Mouse (Mus musculus) liver, embryonic 14.5 days (tissue): ENCODE results near the gene Ccdc146. TPM values are rescaled to one million over a fixed set of nuclear protein-coding genes. Genes with fewer than 3 reads are reported as not detected.

ENCODE experiments used
- ATAC-seq: fragments of 200-750 bp; cut with Nextera tagmentation; 2 replicates; pipeline ENCODE4 v1.8.0; 2017; ENCODE audit warnings: moderate number of reproducible peaks, mild to moderate bottlenecking, moderate library complexity; ENCODE audit not compliant: insufficient read depth
- DNase-seq, 3 experiments: peaks; one replicate each; pipeline ENCODE4 v3.0.0-alpha.2; 2012 to 2013; ENCODE audit warnings: low read depth in 3 of 3, low spot score in 3 of 3
- H3K27ac ChIP-seq: fragments of 300-500 bp; sonication (generic); 2 replicates; pipeline ENCODE4 v1.5.1; 2014; ENCODE audit warnings: moderate library complexity, mild to moderate bottlenecking, control low read depth, inconsistent platforms
- H3K27me3 ChIP-seq: fragments of 300-500 bp; sonication (generic); 2 replicates; pipeline ENCODE4 v1.6.1; 2014; ENCODE audit warnings: mild to moderate bottlenecking, low read length, moderate library complexity; ENCODE audit not compliant: control insufficient read depth, insufficient read depth
- H3K36me3 ChIP-seq: fragments of 300-500 bp; sonication (generic); replicated peaks from 2 replicates; pipeline ENCODE4 v1.6.1; 2014; ENCODE audit warnings: low read depth; ENCODE audit not compliant: control insufficient read depth, insufficient read depth
- H3K4me1 ChIP-seq, 2 experiments: fragments of 200-500 bp in 1 of 2; fragments of 300-500 bp in 1 of 2; sonication (generic) in 1 of 2; replicated peaks; 2 replicates each; pipeline ENCODE4 v1.6.1; 2012 to 2014; ENCODE audit warnings: antibody characterized with exemption in 1 of 2, inconsistent platforms in 1 of 2, low read length in 1 of 2; ENCODE audit not compliant: control insufficient read depth in 2 of 2, insufficient read depth in 2 of 2
- H3K4me2 ChIP-seq: fragments of 300-500 bp; sonication (generic); 2 replicates; pipeline ENCODE4 v1.6.1; 2014; ENCODE audit warnings: low read depth, mild to moderate bottlenecking, control low read depth, moderate library complexity
- H3K4me3 ChIP-seq, 2 experiments: fragments of 200-500 bp in 1 of 2; fragments of 300-500 bp in 1 of 2; sonication (generic) in 1 of 2; 2 replicates each; pipeline ENCODE4 v1.5.1; 2012 to 2014; ENCODE audit warnings: low read depth in 2 of 2, low read length in 2 of 2, mild to moderate bottlenecking in 2 of 2, control low read depth in 1 of 2, inconsistent platforms in 1 of 2, moderate library complexity in 1 of 2; ENCODE audit not compliant: insufficient read depth in 1 of 2
- H3K9ac ChIP-seq: fragments of 300-500 bp; sonication (generic); replicated peaks from 2 replicates; pipeline ENCODE4 v1.6.1; 2014; ENCODE audit warnings: mild to moderate bottlenecking, control low read depth, moderate library complexity
- H3K9me3 ChIP-seq: fragments of 300-500 bp; sonication (generic); 2 replicates; pipeline ENCODE4 v1.6.1; 2016; ENCODE audit warnings: low read length, mixed read lengths; ENCODE audit not compliant: control insufficient read depth
- CTCF ChIP-seq: IDR thresholded peaks from 2 replicates; pipeline ENCODE4 v1.5.1; 2016; ENCODE audit warnings: antibody characterized with exemption, low read depth, control low read depth
- EP300 ChIP-seq: IDR thresholded peaks from 2 replicates; pipeline ENCODE4 v1.6.1; 2016; ENCODE audit warnings: antibody characterized with exemption, low read depth
- WGBS: fragments of 180-500 bp; shearing (Covaris S2); extraction: QIAGEN DNeasy Blood & Tissue Kit; methylation state at CpG from one replicate; pipeline ENCODE4 v1.1.7; 2014; ENCODE audit not compliant: insufficient replicate concordance; 5-methylcytosine and 5-hydroxymethylcytosine counted together
- polyA plus RNA-seq, 2 experiments: library from polyadenylated mRNA; depleted of rRNA in 1 of 2; stranded (reverse) in 1 of 2; unstranded in 1 of 2; fragments of >200 nt; fragmentation: Nextera tagmentation in 1 of 2; extraction: Ambion mirVana in 1 of 2; gene quantifications; 2 replicates each; pipeline versions ENCODE4 v1.2.1 to v1.2.3; 2012 to 2014

Ccdc146 gene
- polyA plus RNA-seq, 2 experiments, result 0.04 TPM; not detected in 1

- TF ChIP-seq CTCF, result no peak
- TF ChIP-seq EP300, result no peak
- Histone ChIP-seq H3K4me2 (no peak overlapping the region), H3K9me3 (no peaks in the 10 kb centered on the region), H3K4me1 (peaks cover 0 to 13% of the 10 kb centered on the region in 2 experiments; a peak in 2 of 4 replicates), H3K27ac (no peak overlapping the region), H3K9ac (no peak overlapping the region), H3K4me3 (no peak overlapping the region), H3K27me3 (no peaks in the 10 kb centered on the region), H3K36me3 (no peaks in the 10 kb centered on the region)
- DNase-seq (no peak), ATAC-seq (no peak)
- 50% methylated on average over 6 of the region's 6 CpGs for WGBS
These were observed 41.8 kb downstream of the Ccdc146 start for GRCm38 (mm10) chr5:21382678-21383077.

- no peak overlapping the region for H3K9ac ChIP-seq
- H3K4me3 ChIP-seq, result no peak overlapping the region
- H3K27ac ChIP-seq, result no peak overlapping the region
- TF ChIP-seq CTCF, result no peak
- TF ChIP-seq EP300, result no peak
- no peaks in the 10 kb centered on the region for H3K36me3 ChIP-seq
- H3K4me1 ChIP-seq, result peaks cover 0 to 13% of the 10 kb centered on the region in 2 experiments; a peak in 2 of 4 replicates
- 55% methylated on average over 6 of the region's 6 CpGs for WGBS
- DNase-seq (no peak), ATAC-seq (no peak)
- no peaks in the 10 kb centered on the region for H3K27me3 ChIP-seq
- no peaks in the 10 kb centered on the region for H3K9me3 ChIP-seq
- no peak overlapping the region for H3K4me2 ChIP-seq
These were observed 42.5 kb downstream of the Ccdc146 start for GRCm38 (mm10) chr5:21381986-21382385.

DNA sequence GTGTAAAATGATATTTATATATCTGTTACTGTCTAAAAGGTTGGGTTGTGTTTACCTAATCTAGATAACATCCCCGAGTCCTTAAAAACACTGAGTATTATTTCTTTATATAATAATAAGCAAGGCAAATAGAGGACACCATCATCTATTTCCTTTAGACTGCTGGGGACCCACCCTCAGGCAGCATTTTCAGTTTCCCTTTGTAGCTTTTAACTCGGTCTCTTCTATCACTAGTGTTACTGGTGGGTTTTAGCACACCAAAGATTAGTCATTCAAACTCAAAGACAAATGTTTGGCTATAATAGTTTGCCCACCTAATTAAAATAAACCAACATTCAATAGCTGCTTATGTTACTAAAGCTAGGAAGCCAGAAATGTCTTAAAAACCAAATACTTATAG, 46.1 kb downstream of the Ccdc146 start:
- no peak overlapping the region for H3K27ac ChIP-seq
- TF ChIP-seq CTCF, result no peak
- TF ChIP-seq EP300, result no peak
- H3K9me3 ChIP-seq, result no peaks in the 10 kb centered on the region
- H3K36me3 ChIP-seq, result no peaks in the 10 kb centered on the region
- peaks cover 0 to 1% of the 10 kb centered on the region in 2 experiments; a peak in 2 of 4 replicates for H3K4me1 ChIP-seq
- DNase-seq, result no peak
- 40% methylated on average over 2 of the region's 2 CpGs for WGBS
- no peaks in the 10 kb centered on the region for H3K27me3 ChIP-seq
- no peak overlapping the region for H3K4me2 ChIP-seq
- no peak overlapping the region for H3K9ac ChIP-seq
- no peak overlapping the region for H3K4me3 ChIP-seq
- ATAC-seq, result no peak

DNA sequence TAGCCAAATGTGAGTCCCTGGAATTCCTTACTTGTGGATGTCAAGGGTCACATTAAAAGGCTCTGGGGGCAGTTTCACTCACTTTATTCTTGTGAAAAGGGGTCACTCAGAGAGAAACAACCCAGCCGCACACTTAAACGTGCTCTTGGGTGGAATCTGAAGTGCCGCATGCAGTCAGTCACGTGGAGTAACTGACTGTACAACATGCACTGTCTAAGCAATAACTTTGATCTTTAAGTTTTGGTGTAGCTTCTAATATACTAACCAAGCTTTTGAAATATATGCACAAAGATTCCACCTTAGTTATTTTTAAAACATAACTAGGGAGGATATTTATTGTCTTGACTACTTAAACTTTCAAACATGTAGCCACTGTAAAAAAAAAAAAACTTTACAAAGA, 47.5 kb downstream of the Ccdc146 start:
- WGBS, result 74% methylated on average over 4 of the region's 4 CpGs
- ATAC-seq, result no peak

DNA sequence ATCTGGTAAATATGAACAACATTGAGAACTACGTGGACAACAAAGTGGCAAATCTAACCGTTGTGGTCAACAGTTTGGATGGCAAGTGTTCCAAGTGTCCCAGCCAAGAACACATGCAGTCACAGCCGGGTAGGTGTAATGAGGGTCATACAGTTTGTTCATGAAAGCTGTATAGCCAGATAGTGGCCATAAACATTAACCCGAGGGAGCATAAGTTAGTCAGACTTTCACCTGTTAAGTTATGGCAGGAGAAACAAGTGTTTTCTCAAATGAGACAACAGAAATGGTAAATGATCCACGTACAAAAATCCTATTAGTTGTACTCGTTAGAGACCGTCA, 51.3 kb downstream of the Ccdc146 start:
- ATAC-seq (no peak), DNase-seq (no peak)
- Histone ChIP-seq H3K36me3 (no peaks in the 10 kb centered on the region), H3K9ac (no peak overlapping the region), H3K4me2 (peak overlapping the region; percentile 61), H3K27ac (no peak overlapping the region), H3K4me1 (no peaks in the 10 kb centered on the region), H3K4me3 (0 out of 4 replicates have a peak overlapping the region, but pooled peaks of 1 of the 2 experiments have one; percentile 5), H3K9me3 (no peaks in the 10 kb centered on the region), H3K27me3 (no peaks in the 10 kb centered on the region; the same call in 1 of the 2 replicates)
- 40% methylated on average over 7 of the region's 7 CpGs for WGBS
- TF ChIP-seq CTCF (no peak), EP300 (no peak)

More for the DNA sequence above, 47.5 kb downstream of the Ccdc146 start:
- TF ChIP-seq EP300, result no peak
- TF ChIP-seq CTCF, result no peak
- no peaks in the 10 kb centered on the region; the same call in 1 of the 2 replicates for H3K27me3 ChIP-seq
- no peak for DNase-seq
- no peak overlapping the region for H3K9ac ChIP-seq
- no peak overlapping the region for H3K27ac ChIP-seq
- no peak overlapping the region for H3K4me2 ChIP-seq
- H3K4me3 ChIP-seq, result no peak overlapping the region
- H3K36me3 ChIP-seq, result no peaks in the 10 kb centered on the region
- no peaks in the 10 kb centered on the region for H3K4me1 ChIP-seq
- no peaks in the 10 kb centered on the region for H3K9me3 ChIP-seq
